Mouse (Mus musculus): ENCODE measurements around the gene Fscn2.

Gene Fscn2

GRCm38 (mm10) chr11:120361295-120361694 lies at the start of gene Fscn2:
Gene Fscn2, plus strand, starts transcription at chr11:120361534.
- no peak for DNase-seq (ENCODE audit: low read depth)

GRCm38 (mm10) chr11:120311561-120311960 lies 49.8 kb upstream of the Fscn2 start:
- DNase-seq (ENCODE audit: low read depth), result no peak

- DNase-seq (ENCODE audit: low read depth), result no peak
These were observed 49.3 kb upstream of the Fscn2 start for GRCm38 (mm10) chr11:120312069-120312468.

- DNase-seq (ENCODE audit: low read depth), result no peak
These were observed 47.2 kb upstream of the Fscn2 start for GRCm38 (mm10) chr11:120313906-120314685.

- DNase-seq (ENCODE audit: low read depth), result no peak
These were observed 46.5 kb upstream of the Fscn2 start for GRCm38 (mm10) chr11:120314721-120315415.

- no peak for DNase-seq (ENCODE audit: low read depth)
These were observed 45.9 kb upstream of the Fscn2 start for GRCm38 (mm10) chr11:120315416-120315761.

GRCm38 (mm10) chr11:120315832-120316689 lies 45.3 kb upstream of the Fscn2 start:
- peak; percentile 81 for DNase-seq (ENCODE audit: low read depth)

- no peak for DNase-seq (ENCODE audit: low read depth)
These were observed 44.6 kb upstream of the Fscn2 start for GRCm38 (mm10) chr11:120316690-120317254.

- DNase-seq (ENCODE audit: low read depth), result no peak
These were observed 43.9 kb upstream of the Fscn2 start for GRCm38 (mm10) chr11:120317456-120317855.

- no peak for DNase-seq (ENCODE audit: low read depth)
These were observed 42.0 kb upstream of the Fscn2 start for GRCm38 (mm10) chr11:120319310-120319709.

GRCm38 (mm10) chr11:120320156-120320555 lies 41.2 kb upstream of the Fscn2 start:
- no peak for DNase-seq (ENCODE audit: low read depth)

GRCm38 (mm10) chr11:120335431-120336021 lies 25.8 kb upstream of the Fscn2 start:
- DNase-seq (ENCODE audit: low read depth), result no peak

GRCm38 (mm10) chr11:120337447-120337846 lies 23.9 kb upstream of the Fscn2 start:
- DNase-seq (ENCODE audit: low read depth), result no peak

GRCm38 (mm10) chr11:120338786-120339185 lies 22.5 kb upstream of the Fscn2 start:
- DNase-seq (ENCODE audit: low read depth), result no peak

- no peak for DNase-seq (ENCODE audit: low read depth)
These were observed 21.3 kb upstream of the Fscn2 start for GRCm38 (mm10) chr11:120339978-120340513.

- no peak for DNase-seq (ENCODE audit: low read depth)
These were observed 19.7 kb upstream of the Fscn2 start for GRCm38 (mm10) chr11:120341661-120342060.

GRCm38 (mm10) chr11:120342656-120343160 lies 18.6 kb upstream of the Fscn2 start:
- DNase-seq (ENCODE audit: low read depth), result no peak

GRCm38 (mm10) chr11:120343519-120344309 lies 17.6 kb upstream of the Fscn2 start:
- DNase-seq (ENCODE audit: low read depth), result no peak

- DNase-seq (ENCODE audit: low read depth), result no peak
These were observed 16.9 kb upstream of the Fscn2 start for GRCm38 (mm10) chr11:120344310-120344920.

- no peak for DNase-seq (ENCODE audit: low read depth)
These were observed 16.2 kb upstream of the Fscn2 start for GRCm38 (mm10) chr11:120345067-120345681.

Data from c-Kit-positive CD71-negative TER-119-negative erythroid progenitor cells, embryonic 14.5 days (primary cell).